Mouse (Mus musculus) cortical plate, adult 2 months (tissue): ENCODE results near the gene Hsf2bp. TPM values are rescaled to one million over a fixed set of nuclear protein-coding genes. Genes with fewer than 3 reads are reported as not detected.

Experiments
- H3K27ac ChIP-seq: fragments of 200-500 bp; 2 replicates; pipeline ENCODE4 v1.5.1; 2012; ENCODE audit warnings: low read length, control low read depth, inconsistent platforms; ENCODE audit not compliant: insufficient read depth
- H3K4me1 ChIP-seq: fragments of 200-500 bp; 2 replicates; pipeline ENCODE4 v1.6.1; 2011; ENCODE audit warnings: low read length; ENCODE audit not compliant: control insufficient read depth, insufficient read depth
- H3K4me3 ChIP-seq: fragments of 200-500 bp; 2 replicates; pipeline ENCODE4 v1.5.1; 2011; ENCODE audit warnings: mild to moderate bottlenecking, low read length, control low read depth; ENCODE audit not compliant: insufficient read depth
- CTCF ChIP-seq: fragments of 200-500 bp; IDR thresholded peaks from 2 replicates; pipeline ENCODE4 v1.5.1; 2011; ENCODE audit warnings: mild to moderate bottlenecking, control low read depth, low read length; ENCODE audit not compliant: insufficient read depth; ENCODE audit errors: extremely low read depth
- POLR2A ChIP-seq: fragments of 200-500 bp; IDR thresholded peaks from 2 replicates; pipeline ENCODE4 v1.6.1; 2011; ENCODE audit warnings: mild to moderate bottlenecking, low read length, control low read depth; ENCODE audit not compliant: insufficient read depth; ENCODE audit errors: extremely low read depth
- polyA plus RNA-seq: library from polyadenylated mRNA; depleted of rRNA; stranded (reverse); fragments of >200 nt; gene quantifications from 2 replicates; pipeline ENCODE4 v1.2.3, GENCODE M21; 2012

Gene Hsf2bp
- polyA plus RNA-seq, 1 experiment = 0.27 TPM

DNA sequence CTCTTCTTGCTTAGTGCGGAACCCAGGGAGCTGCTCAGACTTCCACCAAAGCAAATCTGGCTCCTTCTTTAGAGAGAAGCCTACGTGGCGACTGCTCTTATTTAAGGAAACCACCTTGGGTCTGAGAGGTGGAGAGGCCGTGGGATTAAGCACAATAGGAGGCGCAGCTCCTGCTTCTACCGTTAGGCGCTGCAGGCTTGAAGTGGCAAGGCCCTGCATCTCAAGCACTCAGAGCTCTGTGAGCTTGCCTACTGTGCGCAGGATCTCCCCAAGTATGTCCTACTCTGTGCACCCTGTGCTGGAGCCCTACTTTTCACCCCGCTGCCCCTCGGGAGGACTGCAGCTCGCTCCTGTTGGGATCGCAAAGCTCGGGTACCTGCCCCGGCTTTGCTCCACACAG is 25.1 kb upstream of the Hsf2bp start:
- TF ChIP-seq CTCF (no peak), POLR2A (no peak)
- H3K4me1 ChIP-seq = peaks cover 2% of the 10 kb centered on the region; the same call in 1 of the 2 replicates

DNA sequence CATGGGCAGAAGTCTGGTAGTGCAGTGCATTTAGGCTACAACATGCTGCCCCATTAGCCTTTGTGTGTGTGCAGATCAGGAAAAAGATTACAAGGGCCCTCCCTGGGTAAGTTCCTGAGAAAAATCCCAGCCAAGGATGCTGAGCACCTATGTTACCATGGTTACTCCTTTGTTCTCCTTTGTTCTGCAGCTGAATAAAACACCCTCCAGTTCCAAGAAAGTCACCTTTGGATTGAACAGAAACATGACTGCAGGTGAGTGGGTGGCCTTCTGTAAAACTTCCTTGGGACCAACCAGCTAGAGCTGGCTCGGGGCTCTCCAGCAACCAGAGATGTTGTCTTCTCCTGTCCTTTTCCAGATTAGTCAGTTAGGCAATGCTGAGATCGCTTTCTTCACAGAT is 22.9 kb upstream of the Hsf2bp start:
- TF ChIP-seq POLR2A = no peak
- Histone ChIP-seq H3K27ac (no peak overlapping the region), H3K4me1 (no peaks in the 10 kb centered on the region), H3K4me3 (no peak overlapping the region)

More for the DNA sequence above, 25.1 kb upstream of the Hsf2bp start:
- H3K27ac ChIP-seq = no peak overlapping the region
- no peak overlapping the region for H3K4me3 ChIP-seq

DNA sequence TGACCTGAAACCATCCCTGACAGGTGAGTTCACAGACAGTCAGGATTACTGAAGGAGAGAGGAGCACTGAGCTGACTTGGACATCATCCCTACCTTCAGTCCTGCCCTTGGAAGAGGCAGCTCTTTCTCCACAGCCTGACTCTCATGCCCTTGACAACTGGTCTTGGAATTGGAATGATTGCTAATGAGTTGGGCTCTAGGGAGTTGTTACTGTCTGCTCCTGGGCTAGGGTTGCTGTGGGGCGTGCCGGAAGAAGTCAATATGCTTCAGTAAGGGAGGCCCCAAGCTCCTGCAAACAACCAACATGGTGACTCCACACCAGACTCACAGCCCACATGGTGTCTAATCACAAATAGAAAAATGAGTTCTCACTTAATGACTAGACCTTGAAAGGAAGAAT is 21.7 kb upstream of the Hsf2bp start:
- no peak overlapping the region; the same call in 1 of the 2 replicates for H3K27ac ChIP-seq
- H3K4me1 ChIP-seq = no peaks in the 10 kb centered on the region
- H3K4me3 ChIP-seq = no peak overlapping the region
- no peak for TF ChIP-seq POLR2A
- no peak for TF ChIP-seq CTCF

DNA sequence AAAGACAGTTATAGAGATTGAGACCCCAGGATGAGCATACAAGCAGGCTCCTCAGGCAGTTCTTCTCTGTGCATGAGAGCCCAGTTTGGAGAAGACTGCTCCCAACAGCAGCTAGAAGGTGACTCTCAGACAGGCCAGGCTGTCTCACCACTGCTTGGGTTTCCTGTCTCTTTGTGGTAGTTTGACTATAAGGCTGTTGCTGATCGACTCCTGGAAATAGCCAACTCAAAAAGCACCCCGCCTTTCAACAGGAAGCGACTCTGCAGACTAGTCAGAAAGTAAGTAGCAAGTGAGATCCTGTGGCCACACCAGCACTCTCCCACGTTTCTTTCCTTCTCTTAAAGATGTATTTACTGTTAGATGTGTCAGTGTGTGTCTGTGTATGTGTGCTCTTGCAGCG is 17.5 kb upstream of the Hsf2bp start:
- no peaks in the 10 kb centered on the region for H3K4me1 ChIP-seq
- no peak overlapping the region for H3K27ac ChIP-seq
- TF ChIP-seq CTCF (no peak), POLR2A (no peak)
- no peak overlapping the region for H3K4me3 ChIP-seq

DNA sequence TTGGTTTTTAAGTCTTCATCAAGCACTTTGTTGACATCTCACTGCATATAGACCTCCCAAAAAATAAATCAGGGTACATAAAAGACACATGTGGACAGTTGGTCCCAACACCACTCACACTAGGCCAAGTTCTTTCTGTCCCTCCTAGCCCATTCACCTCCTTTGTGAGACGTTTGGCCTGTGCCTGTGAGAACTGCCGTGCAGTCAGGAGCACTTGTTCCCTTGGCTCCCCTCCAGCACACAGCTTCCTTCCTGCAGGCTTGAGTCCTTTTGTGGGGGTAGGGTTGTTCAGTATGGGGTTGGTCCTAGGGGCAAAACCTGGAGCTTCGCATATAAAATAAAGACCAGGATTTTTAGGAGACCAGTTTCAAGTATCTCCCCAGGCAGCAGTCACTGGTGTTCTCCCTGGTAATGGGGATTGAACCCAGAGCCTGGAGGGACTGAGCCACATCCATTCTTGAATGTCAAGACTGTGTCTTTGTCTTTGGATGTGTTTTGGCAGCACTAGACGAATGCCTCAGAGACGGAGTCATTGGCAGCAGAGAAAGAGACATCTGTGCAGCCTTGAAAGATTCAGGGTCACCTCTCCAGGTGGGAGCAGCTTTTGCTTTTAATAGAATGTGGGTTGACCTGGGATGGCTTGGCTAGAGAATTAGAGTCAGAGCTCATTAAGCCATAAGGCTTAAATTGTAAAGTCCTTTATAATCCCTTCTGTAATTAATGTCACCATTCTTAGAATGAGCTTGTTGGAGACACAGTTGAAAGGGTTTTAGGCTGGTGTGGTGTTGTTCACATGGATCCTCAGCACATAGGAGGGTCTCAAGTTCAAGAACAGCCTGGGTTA is 16.3 kb upstream of the Hsf2bp start:
- H3K4me3 ChIP-seq = no peak overlapping the region
- TF ChIP-seq POLR2A (no peak), CTCF (no peak)
- H3K4me1 ChIP-seq = no peaks in the 10 kb centered on the region
- H3K27ac ChIP-seq = no peak overlapping the region

DNA sequence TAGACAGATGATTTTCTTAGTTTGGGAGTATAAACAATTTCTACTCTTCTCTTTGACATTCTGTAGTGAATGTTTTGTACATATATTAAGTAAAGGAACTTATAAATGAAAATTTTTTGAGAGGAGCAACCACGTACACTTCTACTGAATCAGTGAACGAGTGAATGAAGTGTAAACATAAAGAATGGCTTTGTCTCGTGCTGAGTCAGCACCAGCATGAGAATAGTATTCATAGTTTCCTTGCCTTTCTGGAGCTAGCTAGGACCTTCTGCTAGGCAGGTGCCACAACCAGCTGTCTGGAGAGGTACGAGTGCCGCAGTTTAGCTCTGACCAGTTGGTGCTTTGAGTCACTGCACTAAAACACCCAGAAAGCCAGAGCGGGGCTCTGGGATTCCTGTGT is 14.5 kb upstream of the Hsf2bp start:
- peaks cover 4% of the 10 kb centered on the region for H3K4me1 ChIP-seq
- H3K27ac ChIP-seq = no peak overlapping the region
- no peak overlapping the region for H3K4me3 ChIP-seq
- TF ChIP-seq POLR2A (no peak), CTCF (no peak)

DNA sequence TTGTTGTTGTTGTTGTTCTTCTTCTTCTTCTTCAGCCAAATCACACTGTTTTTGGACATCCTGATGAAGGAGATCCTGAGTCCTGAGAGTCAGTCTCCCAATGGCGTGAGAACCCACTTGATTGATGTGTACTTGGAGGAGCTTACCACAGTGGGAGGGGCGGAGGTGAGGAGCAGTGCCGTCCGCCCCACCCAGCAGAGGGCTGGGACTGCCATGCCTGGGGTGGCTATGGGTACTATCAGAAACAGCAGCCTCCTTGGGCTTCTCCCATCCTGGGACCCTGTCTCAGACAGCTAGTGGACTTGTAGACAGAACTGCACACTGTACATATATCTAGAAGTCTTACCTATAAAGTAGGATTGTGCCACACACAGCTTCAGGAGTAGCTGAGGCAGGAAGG is 13.8 kb upstream of the Hsf2bp start:
- TF ChIP-seq CTCF (no peak), POLR2A (no peak)
- no peak overlapping the region for H3K4me3 ChIP-seq
- H3K27ac ChIP-seq = no peak overlapping the region

DNA sequence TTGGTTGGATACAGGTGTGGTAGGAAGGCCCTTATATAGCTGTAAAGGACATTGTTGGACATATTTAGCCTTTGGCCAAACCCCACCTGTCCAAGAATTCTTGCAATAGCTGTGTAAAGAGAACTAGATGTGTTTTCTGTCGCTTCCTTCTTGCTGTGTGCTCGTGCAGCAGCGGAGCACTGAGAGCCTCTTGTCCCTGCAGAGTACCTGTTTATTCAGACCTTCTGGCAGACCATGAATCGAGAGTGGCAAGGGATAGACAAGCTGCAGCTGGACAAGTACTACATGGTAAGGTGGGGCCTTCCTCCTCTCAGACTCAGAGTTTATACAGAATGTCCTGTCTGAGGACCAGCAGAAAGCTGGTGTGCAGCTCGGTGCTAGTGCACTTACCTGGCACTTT is 12.2 kb upstream of the Hsf2bp start:
- no peak for TF ChIP-seq POLR2A
- no peak for TF ChIP-seq CTCF
- Histone ChIP-seq H3K4me1 (peaks cover 4% of the 10 kb centered on the region), H3K4me3 (no peak overlapping the region), H3K27ac (no peak overlapping the region)

More for the DNA sequence above, 13.8 kb upstream of the Hsf2bp start:
- peaks cover 4% of the 10 kb centered on the region for H3K4me1 ChIP-seq

DNA sequence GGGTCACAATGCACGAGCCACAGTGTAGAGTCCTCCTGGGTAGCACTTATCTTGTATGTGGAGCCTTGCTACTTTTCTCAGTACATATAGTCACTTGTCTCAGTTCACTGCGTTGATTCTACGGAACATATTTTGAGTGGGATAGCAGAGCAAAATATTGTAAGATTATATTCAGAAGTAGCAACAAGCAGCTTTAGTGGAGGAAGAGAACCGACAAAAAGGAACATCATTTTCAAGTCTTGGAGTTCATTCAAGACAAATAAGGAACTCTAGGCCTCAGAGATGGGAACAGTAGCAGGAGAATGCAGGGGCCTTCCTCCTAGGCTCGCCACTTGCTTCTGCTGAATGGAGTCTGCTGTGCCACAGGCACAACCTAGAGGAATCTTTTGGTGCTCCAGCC is 10.4 kb upstream of the Hsf2bp start:
- no peak for TF ChIP-seq CTCF
- TF ChIP-seq POLR2A = no peak
- Histone ChIP-seq H3K4me1 (peaks cover 4% of the 10 kb centered on the region), H3K27ac (no peak overlapping the region)

DNA sequence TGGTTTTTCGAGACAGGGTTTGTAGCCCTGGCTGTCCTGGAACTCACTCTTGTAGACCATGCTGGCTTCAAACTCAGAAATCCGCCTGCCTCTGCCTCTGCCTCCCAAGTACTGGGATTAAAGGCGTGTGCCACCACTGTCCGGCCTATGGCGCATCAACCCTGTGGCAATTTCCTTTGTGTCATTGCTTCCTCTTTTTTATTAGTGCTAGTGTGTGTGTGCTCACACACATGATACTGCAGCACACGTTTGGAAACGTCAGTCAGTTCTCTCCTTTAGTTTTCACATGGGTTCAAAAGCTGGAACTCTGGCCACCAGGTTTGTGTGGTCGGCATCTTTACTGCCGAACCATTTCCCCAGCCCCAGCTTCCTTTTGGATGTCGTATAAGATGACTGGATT is 4.1 kb upstream of the Hsf2bp start:
- no peak overlapping the region for H3K27ac ChIP-seq
- no peaks in the 10 kb centered on the region for H3K4me1 ChIP-seq
- H3K4me3 ChIP-seq = no peak overlapping the region
- TF ChIP-seq CTCF (no peak), POLR2A (no peak)

More for the DNA sequence above, 10.4 kb upstream of the Hsf2bp start:
- H3K4me3 ChIP-seq = no peak overlapping the region
